Mouse (Mus musculus) bone marrow, adult 2 months (tissue): Measurements from ENCODE around the gene Nucks1.

ENCODE experiments used
- CTCF ChIP-seq: fragments of 200-500 bp; IDR thresholded peaks from 2 replicates; pipeline ENCODE4 v1.5.1; 2011; ENCODE audit warnings: low read length, control low read depth; ENCODE audit not compliant: control insufficient read depth, insufficient read depth
- POLR2A ChIP-seq: fragments of 200-500 bp; IDR thresholded peaks from 2 replicates; pipeline ENCODE4 v1.6.1; 2011; ENCODE audit warnings: low read depth, mild to moderate bottlenecking, control low read depth, low read length, borderline replicate concordance; ENCODE audit not compliant: control insufficient read depth

DNA sequence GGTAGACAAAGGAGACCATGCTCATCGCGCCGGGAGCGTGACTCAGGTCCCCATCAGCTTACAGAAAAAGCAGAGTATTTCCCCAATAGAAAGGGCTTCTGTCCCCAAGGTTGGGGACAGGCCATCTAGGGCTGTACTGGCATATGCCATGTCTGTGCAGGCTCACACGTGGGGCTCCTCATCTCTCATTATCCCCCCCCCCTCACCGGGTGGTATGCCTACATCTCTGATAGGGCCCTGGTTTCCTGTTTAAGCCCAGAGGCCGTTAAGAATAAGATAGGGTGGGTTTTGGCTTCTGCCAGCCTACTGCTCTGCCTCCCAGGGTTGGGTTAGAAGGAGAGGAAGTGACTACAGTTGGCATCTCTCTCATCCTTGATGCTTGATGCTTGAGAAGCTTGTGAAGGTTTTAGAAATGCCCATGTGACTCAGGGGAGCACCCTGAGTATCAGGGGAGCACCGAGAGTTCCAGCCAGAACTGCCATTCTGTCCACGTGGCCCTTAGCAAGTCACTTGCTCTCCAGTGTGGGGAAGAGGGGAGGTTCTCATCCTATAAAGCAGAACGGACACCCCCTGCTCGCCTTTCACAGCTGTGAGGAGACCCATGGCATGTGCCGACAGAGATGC, 44.0 kb downstream of the Nucks1 start:
- TF ChIP-seq POLR2A, result no peak
- no peak for TF ChIP-seq CTCF
